In the genomic region with DNA sequence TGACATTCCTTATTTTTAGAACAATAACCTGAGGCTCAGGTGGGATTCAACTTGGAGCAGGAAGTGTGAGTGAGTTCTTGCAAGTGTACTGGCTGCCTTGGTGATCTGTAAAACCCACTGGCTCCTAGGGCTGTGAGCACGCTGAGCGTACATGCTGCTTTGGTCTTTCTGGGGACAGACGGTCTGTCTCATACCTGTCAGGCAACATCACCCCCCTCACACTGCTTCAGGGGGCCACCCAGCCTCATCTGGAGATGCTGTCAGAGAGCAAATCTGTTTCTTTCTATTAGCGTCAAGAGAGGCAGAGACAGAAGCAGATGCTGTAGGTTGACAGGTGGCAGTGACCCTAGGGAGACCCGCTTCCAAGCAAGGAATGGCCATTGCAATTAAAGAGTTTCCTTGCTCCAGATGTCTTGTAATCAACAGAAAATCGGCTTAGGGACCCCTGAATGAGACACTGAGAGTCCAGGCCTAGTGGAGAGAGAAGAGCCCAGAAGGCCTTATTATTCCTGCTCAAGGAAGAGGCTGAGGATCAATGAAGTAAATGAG, we compare ENCODE assay signal across 28 mouse cellular contexts.
DNase-seq lines count a peak whose midpoint lies in the region; ATAC-seq lines count a peak whose summit lies in the region.
"Had no signal": no experiment of that assay in that cellular context is flagged by ENCODE, and none has a peak within 500 bp of the region (broad histone marks: within the 10 kb centered on the region; RNA-seq: fewer than 3 reads in every experiment).

No protein-coding gene starts in this region.

- no peaks in the 10 kb centered on the region for H3K36me3 ChIP-seq in midbrain, embryonic 11.5 days (ENCODE audit: control insufficient read depth, insufficient read depth, low read length)
- no peaks in the 10 kb centered on the region for H3K36me3 ChIP-seq in midbrain, embryonic 10.5 days
- H3K36me3 ChIP-seq in midbrain, embryonic 14.5 days (ENCODE audit: control insufficient read depth, insufficient read depth, low read length) = no peaks in the 10 kb centered on the region
- no peaks in the 10 kb centered on the region for H3K36me3 ChIP-seq in kidney, embryonic 14.5 days (ENCODE audit: control insufficient read depth, insufficient read depth, low read length)
- no peaks in the 10 kb centered on the region for H3K36me3 ChIP-seq in forebrain, embryonic 16.5 days (ENCODE audit: control insufficient read depth, insufficient read depth)
- H3K36me3 ChIP-seq in intestine, embryonic 16.5 days (ENCODE audit: control insufficient read depth, insufficient read depth, low read length) = no peaks in the 10 kb centered on the region
- H3K36me3 ChIP-seq: embryonic facial prominence, embryonic 13.5 days; forebrain, embryonic 12.5 days; heart, embryonic 15.5 days; liver, embryonic 12.5 days had no signal

- WGBS in midbrain, embryonic 11.5 days = 74% methylated on average over 6 of the region's 6 CpGs
- WGBS in midbrain, embryonic 10.5 days = 83% methylated on average over 6 of the region's 6 CpGs
- WGBS in midbrain, embryonic 14.5 days = 62% methylated on average over 6 of the region's 6 CpGs
- WGBS in kidney, embryonic 14.5 days = 85% methylated on average over 6 of the region's 6 CpGs
- WGBS in forebrain, embryonic 16.5 days = 81% methylated on average over 6 of the region's 6 CpGs
- WGBS in intestine, embryonic 16.5 days = 77% methylated on average over 6 of the region's 6 CpGs

- no peak overlapping the region for H3K9ac ChIP-seq in midbrain, embryonic 11.5 days (ENCODE audit: low read length)
- no peak overlapping the region for H3K9ac ChIP-seq in midbrain, embryonic 14.5 days (replicated peaks; ENCODE audit: low read length)
- no peak overlapping the region for H3K9ac ChIP-seq in kidney, embryonic 14.5 days (ENCODE audit: low read depth, low read length)
- no peak overlapping the region for H3K9ac ChIP-seq in forebrain, embryonic 16.5 days (replicated peaks; ENCODE audit: low read depth, low read length)
- H3K9ac ChIP-seq in intestine, embryonic 16.5 days (ENCODE audit: low read depth, low read length) = no peak overlapping the region
- H3K9ac ChIP-seq: embryonic facial prominence, embryonic 13.5 days; forebrain, embryonic 12.5 days; heart, embryonic 15.5 days; liver, embryonic 12.5 days; liver, postnatal 0 days had no signal

- no peaks in the 10 kb centered on the region for H3K9me3 ChIP-seq in midbrain, embryonic 11.5 days (ENCODE audit: control insufficient read depth, low read length)
- H3K9me3 ChIP-seq in midbrain, embryonic 10.5 days (replicated peaks) = no peaks in the 10 kb centered on the region
- H3K9me3 ChIP-seq in midbrain, embryonic 14.5 days (ENCODE audit: control insufficient read depth, low read length) = no peaks in the 10 kb centered on the region
- no peaks in the 10 kb centered on the region for H3K9me3 ChIP-seq in kidney, embryonic 14.5 days (ENCODE audit: control insufficient read depth, low read length)
- H3K9me3 ChIP-seq in forebrain, embryonic 16.5 days (ENCODE audit: control insufficient read depth, low read length) = peaks cover 2% of the 10 kb centered on the region; the same call in 1 of the 2 replicates
- no peaks in the 10 kb centered on the region for H3K9me3 ChIP-seq in intestine, embryonic 16.5 days (ENCODE audit: control insufficient read depth, low read length)
- H3K9me3 ChIP-seq: embryonic facial prominence, embryonic 13.5 days; forebrain, embryonic 12.5 days; heart, embryonic 15.5 days; liver, embryonic 12.5 days had no signal

- H3K27me3 ChIP-seq in midbrain, embryonic 11.5 days (ENCODE audit: control insufficient read depth, insufficient read depth, low read length) = no peaks in the 10 kb centered on the region
- H3K27me3 ChIP-seq in midbrain, embryonic 10.5 days (ENCODE audit: low read depth, poor library complexity, severe bottlenecking) = no peaks in the 10 kb centered on the region
- H3K27me3 ChIP-seq in midbrain, embryonic 14.5 days (ENCODE audit: control insufficient read depth, insufficient read depth, low read length) = no peaks in the 10 kb centered on the region
- H3K27me3 ChIP-seq in kidney, embryonic 14.5 days (ENCODE audit: control insufficient read depth, insufficient read depth, low read length) = no peaks in the 10 kb centered on the region
- H3K27me3 ChIP-seq in forebrain, embryonic 16.5 days (replicated peaks; ENCODE audit: control insufficient read depth, insufficient read depth, low read length) = no peaks in the 10 kb centered on the region
- no peaks in the 10 kb centered on the region for H3K27me3 ChIP-seq in intestine, embryonic 16.5 days (replicated peaks; ENCODE audit: control insufficient read depth, insufficient read depth, low read length)
- H3K27me3 ChIP-seq: CH12.LX; embryonic facial prominence, embryonic 13.5 days; forebrain, embryonic 12.5 days; heart, embryonic 15.5 days; liver, embryonic 12.5 days had no signal

- H3K4me3 ChIP-seq in midbrain, embryonic 11.5 days (ENCODE audit: low read depth, low read length) = no peak overlapping the region
- no peak overlapping the region for H3K4me3 ChIP-seq in midbrain, embryonic 10.5 days
- H3K4me3 ChIP-seq in midbrain, embryonic 14.5 days (replicated peaks; ENCODE audit: low read depth, low read length) = no peak overlapping the region
- H3K4me3 ChIP-seq in kidney, embryonic 14.5 days (ENCODE audit: low read length) = no peak overlapping the region
- no peak overlapping the region for H3K4me3 ChIP-seq in forebrain, embryonic 16.5 days (replicated peaks; ENCODE audit: low read length)
- no peak overlapping the region for H3K4me3 ChIP-seq in intestine, embryonic 16.5 days (ENCODE audit: low read length)
- H3K4me3 ChIP-seq: embryonic facial prominence, embryonic 13.5 days; forebrain, embryonic 12.5 days; heart, embryonic 15.5 days; layer of hippocampus, adult 2 months; left cerebral cortex, adult 2 months; liver, embryonic 12.5 days had no signal

- no peak overlapping the region for H3K27ac ChIP-seq in midbrain, embryonic 11.5 days (ENCODE audit: low read depth, low read length)
- H3K27ac ChIP-seq in midbrain, embryonic 10.5 days (replicated peaks) = no peak overlapping the region
- H3K27ac ChIP-seq in midbrain, embryonic 14.5 days (replicated peaks; ENCODE audit: low read depth, low read length) = no peak overlapping the region; the same call in 1 of the 2 replicates
- H3K27ac ChIP-seq in kidney, embryonic 14.5 days (ENCODE audit: low read depth, low read length) = no peak overlapping the region
- no peak overlapping the region for H3K27ac ChIP-seq in forebrain, embryonic 16.5 days (ENCODE audit: low read length)
- H3K27ac ChIP-seq in intestine, embryonic 16.5 days (ENCODE audit: low read length) = no peak overlapping the region
- H3K27ac ChIP-seq: embryonic facial prominence, embryonic 13.5 days; forebrain, embryonic 12.5 days; heart, embryonic 15.5 days; layer of hippocampus, adult 2 months; left cerebral cortex, adult 2 months; liver, embryonic 12.5 days had no signal

- ATAC-seq in midbrain, embryonic 11.5 days (ENCODE audit: low FRiP score) = peak; percentile 30; the same call in 1 of the 2 replicates
- ATAC-seq in midbrain, embryonic 14.5 days (ENCODE audit: low FRiP score, low TSS enrichment) = no peak
- ATAC-seq in kidney, embryonic 14.5 days (ENCODE audit: low FRiP score, low TSS enrichment) = no peak
- no peak for ATAC-seq in forebrain, embryonic 16.5 days
- no peak for ATAC-seq in intestine, embryonic 16.5 days
- ATAC-seq: activated CD4-positive, CD25-positive, alpha-beta regulatory T cell, adult 4 months; liver, embryonic 12.5 days; liver, postnatal 0 days had no signal

- H3K4me1 ChIP-seq in midbrain, embryonic 11.5 days (ENCODE audit: control insufficient read depth, insufficient read depth, low read length) = no peaks in the 10 kb centered on the region
- H3K4me1 ChIP-seq in midbrain, embryonic 10.5 days = no peaks in the 10 kb centered on the region
- H3K4me1 ChIP-seq in midbrain, embryonic 14.5 days (ENCODE audit: control insufficient read depth, insufficient read depth, low read length) = no peaks in the 10 kb centered on the region
- no peaks in the 10 kb centered on the region for H3K4me1 ChIP-seq in kidney, embryonic 14.5 days (ENCODE audit: control insufficient read depth, insufficient read depth, low read length)
- no peaks in the 10 kb centered on the region for H3K4me1 ChIP-seq in forebrain, embryonic 16.5 days (replicated peaks; ENCODE audit: control insufficient read depth, insufficient read depth, low read length)
- no peaks in the 10 kb centered on the region for H3K4me1 ChIP-seq in intestine, embryonic 16.5 days (ENCODE audit: control insufficient read depth, insufficient read depth, low read length)
- H3K4me1 ChIP-seq: embryonic facial prominence, embryonic 13.5 days; forebrain, embryonic 12.5 days; heart, embryonic 15.5 days; liver, embryonic 12.5 days had no signal

- DNase-seq in cerebellum, postnatal 10 days = peak; percentile 26 to 47
- DNase-seq in cerebellum, postnatal 25 days = no peak
- no peak for DNase-seq in midbrain, embryonic 11.5 days (ENCODE audit: low spot score, missing footprints)
- no peak for DNase-seq in midbrain, embryonic 10.5 days (ENCODE audit: low spot score)
- DNase-seq in midbrain, embryonic 14.5 days = peak; percentile 35
- DNase-seq: adrenal gland, adult 2 months; adrenal gland, postnatal 36 days; cerebellum, adult 8-10 months; embryo, embryonic 11 days; gastrocnemius, postnatal 14 days; kidney, adult 11 months; kidney, postnatal 36 days; liver, postnatal 0 days; lung, postnatal 36 days; right cerebral cortex, postnatal 4 days; thymus, adult 2 months; thymus, postnatal 36 days had no signal

- no peak overlapping the region for H3K4me2 ChIP-seq in midbrain, embryonic 11.5 days
- H3K4me2 ChIP-seq in midbrain, embryonic 14.5 days (ENCODE audit: low read length) = no peak overlapping the region
- no peak overlapping the region for H3K4me2 ChIP-seq in kidney, embryonic 14.5 days (replicated peaks; ENCODE audit: low read depth, low read length)
- H3K4me2 ChIP-seq in forebrain, embryonic 16.5 days (ENCODE audit: low read length) = no peak overlapping the region
- H3K4me2 ChIP-seq in intestine, embryonic 16.5 days (ENCODE audit: low read depth, low read length) = no peak overlapping the region
- H3K4me2 ChIP-seq: embryonic facial prominence, embryonic 13.5 days; forebrain, embryonic 12.5 days; heart, embryonic 15.5 days; liver, embryonic 12.5 days had no signal

Comparison
In these comparisons a context has a peak if more than half of its experiments do, and no peak if none do; other contexts are left out.
1. DNase-seq: peak in cerebellum, postnatal 10 days (2 of 2) and midbrain, embryonic 14.5 days (single experiment); none in cerebellum, postnatal 25 days (0 of 2), midbrain, embryonic 11.5 days (single experiment) and midbrain, embryonic 10.5 days (single experiment).